Mouse (Mus musculus) midbrain, embryonic 11.5 days (tissue): ENCODE results near the gene Exosc3. TPM values are rescaled to one million over a fixed set of nuclear protein-coding genes. Genes with fewer than 3 reads are reported as not detected.

Experiments used
- polyA plus RNA-seq: library from polyadenylated mRNA; unstranded; fragments of >200 nt; fragmentation: Nextera tagmentation; extraction: Ambion mirVana; gene quantifications from 2 replicates; pipeline ENCODE4 v1.2.1, GENCODE M21; 2014

Gene Exosc3
- polyA plus RNA-seq, 1 experiment from 2014 or later = 109 TPM

Other genes with a start within 250 kb of the Exosc3 start
- 166 and 185 TPM in 2 replicates for gene Tomm5, start 234.6 kb downstream of the Exosc3 start, polyA plus RNA-seq
- gene Frmpd1, start 157.9 kb downstream of the Exosc3 start, polyA plus RNA-seq = 1.0 and 1.3 TPM in 2 replicates
- 20.5 and 25.4 TPM in 2 replicates for gene Trmt10b, start 45.6 kb downstream of the Exosc3 start, polyA plus RNA-seq
- 11.7 and 12.3 TPM in 2 replicates for gene Dcaf10, start 631 bp downstream of the Exosc3 start, polyA plus RNA-seq
- 63.4 and 78.6 TPM in 2 replicates for gene Slc25a51, start 66.0 kb upstream of the Exosc3 start, polyA plus RNA-seq
- 2.7 and 2.8 TPM in 2 replicates for gene Shb, start 189.7 kb upstream of the Exosc3 start, polyA plus RNA-seq